Mouse (Mus musculus): ENCODE measurements around the gene Ostm1.
A peak's percentile ranks its signal among the peaks of the same experiment; 100 is the strongest.

Ostm1 gene

GRCm38 (mm10) chr10:42631754-42632452 is 48.3 kb downstream of the Ostm1 start:
- DNase-seq, result peak; percentile 11

DNA sequence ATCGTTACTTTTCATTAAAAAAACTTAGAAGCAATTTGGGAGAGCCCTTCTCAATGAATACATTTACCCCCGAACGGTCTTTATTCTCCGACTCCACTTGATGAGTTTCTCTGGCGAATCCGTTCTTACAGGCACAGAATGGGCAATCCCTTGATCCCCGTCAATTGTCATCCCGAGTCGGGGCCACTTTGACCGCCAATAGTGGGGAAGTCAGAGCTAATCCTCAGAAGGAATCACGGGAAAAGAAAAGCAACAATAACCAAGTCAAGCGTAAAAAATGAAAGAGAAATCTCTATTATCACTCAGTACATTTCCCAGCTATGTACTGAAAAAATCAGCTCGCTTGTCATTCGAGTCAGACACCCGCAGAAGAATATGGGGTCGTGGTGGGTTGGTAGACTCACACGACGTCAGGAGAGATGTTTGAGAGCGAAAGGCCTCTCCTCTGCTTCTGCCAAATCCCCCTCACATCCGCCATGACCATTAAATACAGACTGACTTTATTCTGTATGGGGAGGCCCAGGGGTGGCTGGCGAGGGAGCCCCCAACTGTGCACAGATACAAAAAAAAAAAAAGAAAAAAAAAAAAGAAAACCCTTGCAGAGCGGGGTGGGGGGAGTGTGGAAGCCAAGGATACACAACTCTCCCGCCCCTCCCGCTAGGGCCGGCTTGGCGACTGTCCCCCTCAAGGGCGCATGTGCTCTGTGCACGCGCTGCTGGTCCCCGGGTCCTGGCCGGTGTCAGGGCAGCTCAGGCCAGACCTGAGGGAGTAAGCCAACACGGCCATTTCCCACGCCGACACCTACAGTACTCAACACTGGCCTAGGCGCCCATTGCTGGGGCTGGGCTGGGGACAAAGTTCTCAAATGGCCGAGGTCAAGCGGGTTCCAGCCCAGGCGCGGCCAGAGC is 49.1 kb downstream of the Ostm1 start:
- DNase-seq, result peak; percentile 21

- DNase-seq, result peak; percentile 17
These were observed 49.9 kb downstream of the Ostm1 start for GRCm38 (mm10) chr10:42633361-42634121.

GRCm38 (mm10) chr10:42634122-42634720 is 50.6 kb downstream of the Ostm1 start:
- DNase-seq, result no peak

DNA sequence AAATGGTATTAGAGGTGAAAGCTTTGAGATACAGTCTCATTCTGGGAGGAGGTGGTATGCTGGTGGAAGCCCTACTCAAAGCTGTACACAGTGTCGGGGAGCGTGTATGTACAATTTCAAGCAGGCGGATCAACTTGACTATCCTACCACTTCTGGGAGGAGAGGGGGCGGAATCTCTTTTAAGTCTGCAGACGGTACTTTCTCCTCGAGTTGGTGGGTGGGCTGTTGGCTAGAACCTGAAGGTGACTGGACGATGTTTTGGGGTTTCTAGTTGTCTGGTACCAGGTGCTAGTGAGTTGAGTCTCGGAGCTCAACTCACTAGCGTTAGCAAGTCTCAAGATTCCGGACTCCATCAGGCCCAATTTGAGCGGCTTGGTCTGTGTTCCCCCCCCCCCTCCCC is 51.4 kb downstream of the Ostm1 start:
- no peak for DNase-seq

DNA sequence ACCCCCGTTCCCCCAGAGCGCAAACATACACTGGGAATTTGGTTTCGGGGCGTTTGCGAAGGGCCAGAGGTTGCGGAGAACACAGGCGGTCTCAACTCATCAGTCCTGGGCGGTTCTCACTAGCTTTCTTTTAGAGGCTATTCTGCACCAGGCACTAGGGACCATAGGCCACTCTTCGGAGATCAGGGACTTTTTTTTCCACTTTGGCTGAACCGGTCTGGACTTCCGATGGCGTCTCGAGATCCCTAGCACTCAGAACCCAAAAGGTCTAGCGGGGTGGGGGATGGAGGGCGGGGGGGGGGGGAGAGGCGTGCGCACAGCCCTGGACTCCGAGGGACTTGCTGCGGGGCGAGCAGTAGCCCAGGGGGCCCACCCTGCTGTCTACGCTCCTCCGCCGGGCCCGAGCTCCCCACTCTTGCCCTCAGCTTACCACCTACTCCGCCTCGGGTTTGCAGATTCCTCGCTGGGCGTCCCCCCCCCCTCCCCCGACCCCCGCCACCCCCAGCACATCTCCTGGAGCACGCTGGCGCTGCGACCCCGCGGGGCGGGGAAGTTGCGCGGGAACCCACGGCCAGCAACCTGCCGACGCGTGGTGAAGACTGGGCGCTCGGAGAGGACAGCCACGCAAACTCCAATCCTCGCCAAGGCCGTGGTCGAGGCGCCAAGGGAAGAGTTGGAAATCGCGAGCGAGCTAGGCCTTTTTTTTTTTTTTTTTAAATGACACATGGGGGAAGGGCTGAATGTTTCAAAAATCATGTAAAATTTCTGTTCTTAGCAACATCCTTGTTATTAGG is 52.1 kb downstream of the Ostm1 start:
- DNase-seq, result no peak

- DNase-seq, result peak; percentile 18
These were observed 52.9 kb downstream of the Ostm1 start for GRCm38 (mm10) chr10:42636360-42637182.

- DNase-seq, result peak; percentile 68
These were observed 53.7 kb downstream of the Ostm1 start for GRCm38 (mm10) chr10:42637183-42637788.

DNA sequence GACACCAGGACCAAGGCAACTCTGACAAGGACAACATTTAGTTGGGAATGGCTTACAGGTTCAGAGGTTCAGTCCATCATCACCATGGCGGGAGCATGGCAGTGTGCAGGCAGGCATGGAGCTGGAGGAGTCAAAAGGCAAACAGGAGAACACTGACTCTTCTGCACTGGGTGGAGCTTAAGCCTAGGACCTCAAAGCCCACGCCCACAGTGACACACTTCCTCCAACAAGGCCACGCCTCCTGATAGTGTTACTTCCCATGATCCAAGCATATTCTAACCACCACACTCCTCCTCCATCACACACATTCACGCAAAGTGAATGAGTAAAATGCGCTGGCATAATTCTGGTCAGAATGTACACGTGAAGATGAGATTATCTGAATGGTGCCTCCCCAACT is 56.2 kb downstream of the Ostm1 start:
- DNase-seq, result no peak

- no peak for DNase-seq
These were observed 60.0 kb downstream of the Ostm1 start for GRCm38 (mm10) chr10:42643638-42644037.

DNA sequence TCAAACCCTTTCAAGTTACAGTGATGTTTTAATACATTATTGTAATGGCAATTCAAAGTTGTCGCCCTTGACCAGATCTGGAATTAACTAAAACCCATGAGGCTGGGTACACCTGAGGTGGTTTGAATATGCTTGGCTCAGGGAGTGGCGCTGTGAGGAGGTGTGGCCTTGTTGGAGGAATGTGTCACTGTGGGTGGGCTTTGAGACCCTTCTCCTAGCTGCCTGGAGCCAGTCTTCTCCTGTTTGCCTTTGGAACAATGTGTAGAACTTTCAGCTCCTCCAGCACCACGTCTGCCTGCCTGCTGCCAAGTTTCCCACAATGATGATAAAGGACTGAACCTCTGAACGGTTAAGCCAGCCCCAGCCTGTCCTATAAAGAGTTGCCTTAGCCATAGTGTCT is 62.7 kb downstream of the Ostm1 start:
- no peak for DNase-seq

DNA sequence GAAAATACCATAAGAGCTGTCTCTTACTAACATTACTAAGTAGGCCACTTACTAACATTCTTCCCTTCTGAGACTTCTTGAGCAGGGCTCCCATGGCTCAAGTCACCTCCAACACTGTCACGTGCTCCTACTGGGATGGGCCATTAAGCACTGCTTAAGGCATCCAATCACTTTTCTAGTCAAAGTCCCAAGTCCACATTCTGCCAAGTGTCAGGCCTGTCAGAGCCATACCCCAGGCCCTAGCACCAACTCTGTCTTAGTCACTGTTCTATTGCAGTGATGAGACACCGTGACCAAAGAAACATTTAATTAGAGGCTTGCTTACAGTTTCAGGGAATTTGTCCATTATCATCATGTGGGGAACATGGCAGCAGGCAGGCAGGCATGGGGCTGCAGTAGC is 78.3 kb downstream of the Ostm1 start:
- DNase-seq, result no peak

- no peak for DNase-seq
These were observed 86.3 kb downstream of the Ostm1 start for GRCm38 (mm10) chr10:42669970-42670369.

DNA sequence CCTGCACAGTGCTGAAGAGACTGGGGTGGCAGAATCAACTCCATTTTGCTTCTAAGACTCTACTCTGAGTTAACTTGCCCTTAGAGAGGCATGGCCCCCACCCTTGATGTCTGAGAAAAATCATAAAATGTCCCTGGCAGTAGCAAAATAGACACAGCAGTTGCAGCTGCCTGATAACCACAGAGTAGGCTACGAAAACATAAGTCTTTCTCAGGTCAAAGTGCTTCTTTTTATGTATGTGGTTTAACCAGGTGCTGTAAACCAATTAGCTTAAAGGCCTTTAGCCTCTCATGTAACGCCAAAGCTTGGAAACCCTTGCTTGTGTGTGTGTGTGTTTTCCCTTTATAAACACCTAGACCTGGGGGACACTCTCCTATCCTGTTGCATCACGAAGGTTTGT is 89.2 kb downstream of the Ostm1 start:
- no peak for DNase-seq

DNA sequence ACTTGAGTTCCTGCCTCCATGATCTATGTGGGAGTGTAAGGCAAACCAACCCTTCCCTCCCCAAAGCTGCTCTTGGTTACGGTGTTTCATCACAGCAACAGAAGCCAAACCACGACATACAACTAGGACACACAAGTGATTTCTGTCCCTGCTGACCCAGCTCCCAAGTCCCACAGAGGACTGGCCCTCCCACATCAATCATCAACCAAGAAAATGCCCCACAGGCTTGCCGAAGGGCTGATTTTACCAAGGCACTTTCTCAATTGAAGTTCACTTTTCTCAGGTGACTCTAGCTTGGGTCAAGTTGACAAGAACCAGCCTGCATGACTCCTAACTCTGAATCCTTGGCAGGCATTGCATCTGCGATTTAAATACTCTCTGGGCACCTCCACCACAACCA is 91.9 kb downstream of the Ostm1 start:
- no peak for DNase-seq

DNA sequence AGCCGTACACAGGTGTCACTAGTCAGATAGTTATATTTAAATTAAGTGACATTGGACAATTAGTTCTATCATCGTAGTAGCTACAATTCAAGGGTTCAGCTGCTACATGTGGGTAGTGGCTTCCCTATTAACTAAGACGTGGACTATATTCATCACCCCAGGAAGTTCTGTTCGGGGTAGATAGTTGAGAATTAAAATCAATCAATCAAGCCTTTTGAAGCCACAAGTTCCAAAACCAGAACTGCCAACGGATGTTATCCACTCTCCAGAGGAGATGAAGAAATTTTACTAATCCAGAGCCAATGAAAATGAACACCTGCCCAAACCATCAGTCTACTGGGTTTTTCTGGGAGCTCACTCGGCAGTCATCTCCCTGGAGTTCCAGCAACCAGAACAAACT is 94.7 kb downstream of the Ostm1 start:
- DNase-seq, result no peak

GRCm38 (mm10) chr10:42678755-42679364 is 95.2 kb downstream of the Ostm1 start:
- DNase-seq, result peak; percentile 96

- DNase-seq, result no peak
These were observed 96.0 kb downstream of the Ostm1 start for GRCm38 (mm10) chr10:42679586-42679985.

GRCm38 (mm10) chr10:42680582-42681001 is 97.0 kb downstream of the Ostm1 start:
- DNase-seq, result no peak

GRCm38 (mm10) chr10:42682421-42682820 is 98.8 kb downstream of the Ostm1 start:
- DNase-seq, result no peak
